Mouse (Mus musculus): ENCODE measurements around the gene 6330403K07Rik.

The 6330403K07Rik gene

DNA sequence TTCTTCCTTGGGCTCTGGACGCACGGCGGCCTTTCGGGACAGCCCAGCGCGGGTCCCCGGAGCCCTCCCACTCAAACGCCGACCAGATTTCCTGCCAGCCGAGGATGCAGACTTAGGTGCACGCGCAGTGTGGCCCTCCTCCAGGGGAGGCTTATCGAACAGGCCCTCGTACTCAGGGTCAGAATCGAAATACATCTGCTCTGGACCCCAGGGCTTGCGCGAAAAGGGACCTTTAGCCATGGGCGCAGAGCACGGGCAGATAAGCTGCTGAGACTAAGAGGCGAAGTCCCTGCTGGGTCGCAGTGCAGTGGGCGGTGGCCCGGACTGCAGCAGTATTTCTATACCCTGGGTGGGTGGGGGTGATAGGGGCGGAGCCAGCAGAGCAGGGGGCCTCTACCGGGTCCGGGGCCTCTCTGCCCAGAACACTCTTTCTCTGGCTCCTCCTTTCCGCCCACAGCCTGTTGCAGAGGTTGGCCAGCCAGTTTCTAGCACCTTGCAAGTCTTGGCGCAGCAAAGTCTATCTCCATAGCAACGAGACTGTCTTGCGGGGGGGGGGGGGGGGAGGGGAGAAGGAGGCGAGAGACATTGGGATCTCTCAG lies at the start of gene 6330403K07Rik:
TSS of gene 6330403K07Rik (minus strand) at position 351 of the 599 bp plus-strand sequence.
- peak; percentile 77 for DNase-seq (ENCODE audit: low read depth, low spot score)

DNA sequence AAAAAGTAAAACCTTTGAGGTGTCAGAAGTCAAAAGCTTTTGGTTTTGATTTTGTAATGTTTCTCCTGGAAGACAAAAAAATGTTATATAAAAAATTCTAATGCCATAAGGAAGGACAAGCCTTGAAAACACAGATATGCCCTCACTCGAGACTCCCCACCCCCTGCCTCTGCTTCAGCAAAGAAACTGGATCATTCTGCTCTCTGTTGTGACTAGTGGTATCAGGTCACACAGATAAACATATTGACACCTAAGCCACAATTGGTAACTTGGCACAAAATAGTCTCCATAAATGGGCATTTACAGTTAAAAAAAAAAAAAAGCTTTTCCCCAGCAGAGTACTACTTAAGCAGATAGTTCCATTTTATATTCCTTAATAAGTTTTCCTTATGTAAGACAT lies 43.0 kb upstream of the 6330403K07Rik start:
- DNase-seq (ENCODE audit: low read depth, low spot score), result no peak

DNA sequence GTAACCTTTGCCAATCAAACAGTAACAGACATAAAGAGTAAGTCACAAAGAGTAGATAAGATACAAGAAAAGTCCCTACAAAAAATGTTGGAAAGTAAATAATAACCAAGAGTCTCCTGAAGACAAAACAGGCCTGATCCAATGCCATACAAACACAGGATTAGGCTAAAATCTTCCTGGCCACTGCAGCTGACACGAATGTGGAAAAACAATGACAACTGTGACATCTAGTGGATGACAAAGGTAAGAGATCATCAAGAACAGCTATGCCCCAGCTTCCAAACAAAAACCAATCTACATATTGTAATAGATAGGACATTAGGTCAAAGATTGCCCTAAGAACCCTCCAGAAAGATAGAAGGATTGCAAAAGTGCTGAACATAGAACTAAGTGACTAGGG lies 19.2 kb upstream of the 6330403K07Rik start:
- DNase-seq (ENCODE audit: low read depth, low spot score), result peak; percentile 25

- no peak for DNase-seq (ENCODE audit: low read depth, low spot score)
These were observed 6.4 kb upstream of the 6330403K07Rik start for GRCm38 (mm10) chr11:71039526-71040298.

DNA sequence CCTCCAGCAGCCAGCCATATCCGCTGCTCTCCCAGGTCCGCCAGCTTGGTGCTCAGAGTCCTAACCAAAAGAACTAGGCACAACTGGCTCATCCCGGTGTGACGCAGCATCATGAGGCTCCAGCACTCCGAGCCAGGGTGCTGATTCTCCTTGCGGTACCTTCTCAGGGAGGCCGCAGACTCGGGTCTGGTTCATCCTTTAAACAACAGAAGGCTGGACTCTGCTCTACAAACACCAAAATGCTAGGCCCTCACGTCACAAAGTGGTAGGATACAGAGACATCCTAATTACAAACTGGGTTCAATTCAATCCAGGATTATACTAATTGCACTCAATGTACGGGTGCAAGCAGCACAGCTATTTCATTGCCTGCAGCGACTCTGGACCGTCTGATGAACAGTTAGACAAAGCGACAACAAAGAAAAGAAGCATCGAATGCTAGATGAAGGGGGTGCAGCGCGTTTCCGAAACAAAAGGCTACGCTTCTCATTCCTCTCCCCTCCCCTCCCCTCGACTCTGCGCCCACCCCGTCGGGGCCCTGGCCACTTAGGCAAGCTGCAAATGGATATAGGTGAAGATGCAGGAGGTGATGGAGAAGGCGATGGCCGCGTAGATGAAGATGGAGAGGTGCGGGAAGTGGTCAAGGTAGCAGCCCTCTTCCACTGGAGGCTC lies 686 bp downstream of the 6330403K07Rik start:
- DNase-seq (ENCODE audit: low read depth, low spot score), result peak; percentile 24

DNA sequence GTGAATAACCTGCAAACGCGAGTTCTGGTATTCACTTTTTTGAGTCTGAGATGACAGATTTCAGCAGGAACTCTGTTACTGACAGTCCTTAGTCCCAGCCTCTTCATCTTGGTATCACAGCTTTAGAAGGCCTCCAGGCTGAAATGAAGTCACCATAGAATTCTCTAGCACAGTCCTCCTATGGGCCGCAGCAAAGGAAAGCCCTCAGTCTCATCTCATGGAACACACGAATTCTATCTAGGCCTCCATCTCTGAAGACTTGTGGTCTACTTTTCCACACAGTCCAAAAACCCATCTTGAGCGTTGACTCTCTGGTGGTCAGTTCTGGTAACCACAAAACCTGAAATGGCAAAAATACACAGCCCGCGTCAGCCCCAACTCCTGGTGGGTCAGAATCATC lies 1.2 kb downstream of the 6330403K07Rik start:
- DNase-seq (ENCODE audit: low read depth, low spot score), result no peak

DNA sequence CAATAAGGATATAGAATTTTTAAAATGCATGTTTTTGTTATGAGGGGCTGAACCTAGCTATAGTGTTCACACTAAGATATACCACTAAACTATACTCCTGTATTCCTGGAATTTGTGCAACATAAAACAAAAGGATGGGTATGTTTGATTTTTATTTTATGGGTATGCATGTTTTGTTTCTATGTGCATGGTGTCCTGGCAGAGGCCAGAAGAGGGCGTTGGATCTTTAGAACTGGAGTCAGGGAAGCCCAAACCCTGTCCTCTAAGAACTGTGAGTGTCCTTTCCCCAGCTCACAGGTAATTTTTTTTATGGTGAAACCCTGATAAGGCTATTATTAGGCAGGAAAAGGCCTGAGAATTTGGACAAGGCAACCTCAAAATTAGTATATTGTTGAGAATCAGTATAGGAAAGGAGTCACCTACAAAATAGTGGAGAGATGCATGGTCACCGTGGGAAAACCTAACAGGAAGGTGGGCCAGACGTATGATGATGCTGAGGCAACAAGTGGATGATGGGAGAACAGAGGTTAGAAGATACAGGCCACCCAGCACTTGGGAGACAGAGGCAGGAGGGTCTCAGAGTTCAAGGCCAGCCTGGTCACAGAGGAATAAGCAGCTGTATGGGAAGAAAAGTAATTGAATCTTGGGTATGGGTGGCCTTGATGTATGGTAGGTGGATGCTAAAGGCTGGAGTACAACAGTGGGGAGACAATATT lies 3.8 kb downstream of the 6330403K07Rik start:
- no peak for DNase-seq (ENCODE audit: low read depth, low spot score)

GRCm38 (mm10) chr11:71028280-71028679 lies 5.0 kb downstream of the 6330403K07Rik start:
- no peak for DNase-seq (ENCODE audit: low read depth, low spot score)

DNA sequence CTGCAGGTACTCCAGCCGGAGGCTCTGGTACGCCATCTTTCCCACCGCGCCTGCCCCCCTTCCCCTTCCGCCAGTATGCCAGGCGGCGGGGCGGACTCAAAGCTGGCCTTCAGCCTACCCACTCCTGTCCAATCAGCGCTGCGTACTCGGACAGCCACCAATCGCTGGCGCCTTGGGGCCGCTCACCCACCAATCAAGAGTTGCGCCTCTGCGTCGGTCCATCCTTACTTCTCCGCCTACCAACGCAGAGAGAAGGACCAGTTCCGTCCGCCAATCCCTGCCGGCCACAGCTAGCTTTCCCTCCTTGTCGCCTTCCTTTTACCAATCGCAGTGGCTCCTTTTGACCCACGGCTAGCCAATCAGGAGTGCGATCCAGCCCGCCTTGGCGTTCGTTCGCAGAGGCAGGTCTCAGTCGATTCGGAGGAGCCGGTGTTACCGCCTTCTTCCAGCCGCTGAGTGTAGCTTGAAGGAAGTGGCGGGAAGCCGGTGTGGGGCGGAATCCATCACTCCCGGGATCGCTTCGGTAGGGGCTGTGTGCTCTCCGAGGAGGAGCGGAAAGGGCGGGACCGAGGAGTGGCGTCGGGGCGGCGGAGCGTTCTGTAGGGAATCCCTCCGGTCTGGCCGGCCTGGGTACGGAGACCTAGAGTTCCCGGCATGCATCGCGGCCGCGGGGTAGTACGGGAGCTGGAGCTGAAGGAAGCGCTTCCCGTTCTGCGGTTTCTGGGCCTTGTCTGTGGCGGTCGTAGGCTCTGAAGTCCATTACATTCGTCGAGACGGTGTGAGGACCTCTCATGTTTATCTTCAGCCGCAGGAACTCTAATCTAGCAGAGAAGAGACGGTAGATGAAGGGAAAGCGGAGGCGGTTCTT lies 13.9 kb downstream of the 6330403K07Rik start, which contains the start of the genes Mis12 and Derl2:
TSS of gene Mis12 (plus strand) at position 411 of the 868 bp plus-strand sequence.
TSS of gene Derl2 (minus strand) at position 641 of the 868 bp plus-strand sequence.
- peak; percentile 100 for DNase-seq (ENCODE audit: low read depth, low spot score)

GRCm38 (mm10) chr11:71018416-71019200 lies 14.7 kb downstream of the 6330403K07Rik start:
- DNase-seq (ENCODE audit: low read depth, low spot score), result no peak

GRCm38 (mm10) chr11:71017051-71017450 lies 16.3 kb downstream of the 6330403K07Rik start:
- no peak for DNase-seq (ENCODE audit: low read depth, low spot score)

GRCm38 (mm10) chr11:71012743-71013142 lies 20.6 kb downstream of the 6330403K07Rik start:
- peak; percentile 46 for DNase-seq (ENCODE audit: low read depth, low spot score)

GRCm38 (mm10) chr11:71008321-71008720 lies 25.0 kb downstream of the 6330403K07Rik start:
- no peak for DNase-seq (ENCODE audit: low read depth, low spot score)

GRCm38 (mm10) chr11:71007831-71008230 lies 25.5 kb downstream of the 6330403K07Rik start:
- DNase-seq (ENCODE audit: low read depth, low spot score), result no peak

DNA sequence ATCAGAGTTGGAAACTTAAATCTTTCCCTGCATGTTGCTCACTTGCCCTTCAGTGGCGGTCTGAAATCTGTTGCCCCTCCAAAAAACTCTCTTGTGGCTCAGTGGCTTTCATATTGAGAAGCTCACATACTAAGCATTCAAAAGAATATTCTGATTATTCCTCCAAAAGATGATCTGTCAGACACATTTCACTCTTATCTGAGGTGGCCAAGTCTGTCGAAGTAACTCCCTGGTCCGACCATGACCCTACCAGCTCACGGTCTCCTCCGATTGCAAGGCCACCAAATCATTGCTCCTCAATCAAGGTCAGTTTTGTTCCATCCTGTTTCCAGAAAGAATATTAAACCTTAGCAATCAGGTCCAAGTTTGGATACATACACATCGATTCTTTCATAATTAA lies 26.3 kb downstream of the 6330403K07Rik start:
- no peak for DNase-seq (ENCODE audit: low read depth, low spot score)

DNA sequence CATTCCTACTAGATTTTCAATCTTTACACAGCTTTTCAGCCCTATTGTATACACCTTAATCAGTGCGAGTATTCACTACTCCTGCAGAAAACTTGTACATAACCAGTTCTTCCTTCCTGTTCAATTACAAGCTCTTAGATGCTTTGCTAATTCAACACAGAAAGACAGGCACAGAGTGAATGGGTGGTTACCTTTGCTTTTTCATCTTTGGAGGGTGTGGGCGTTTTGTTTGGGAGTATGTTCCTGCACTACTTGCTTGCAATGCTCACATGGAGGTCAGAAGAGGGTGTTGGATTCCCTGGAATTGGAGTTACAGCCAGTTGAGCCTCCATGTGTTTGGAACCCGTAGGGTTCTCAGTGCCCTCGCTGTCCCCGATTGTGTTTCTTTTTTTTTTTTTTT lies 28.3 kb downstream of the 6330403K07Rik start:
- DNase-seq (ENCODE audit: low read depth, low spot score), result peak; percentile 31

DNA sequence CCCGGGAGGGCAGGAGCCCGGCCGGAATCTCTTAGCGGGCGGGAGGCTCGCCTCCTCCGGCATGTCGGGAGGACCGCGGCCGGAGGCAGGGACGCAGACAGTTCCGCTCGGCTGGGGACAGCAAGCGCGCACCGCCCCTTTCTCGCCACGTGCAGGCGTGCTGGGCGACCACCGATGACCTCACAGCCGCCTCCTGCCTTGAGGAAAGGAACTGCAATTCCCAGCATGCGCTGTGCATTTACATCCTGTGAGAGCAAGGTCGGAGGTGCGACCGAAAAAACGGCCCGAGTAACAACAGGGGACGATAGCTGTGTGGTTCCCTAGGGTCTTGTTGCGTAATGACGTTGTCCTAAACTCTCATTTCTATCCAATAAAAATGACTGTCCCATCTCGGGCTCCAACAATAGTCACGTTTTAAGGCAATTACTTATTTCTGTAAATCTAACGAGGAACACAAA lies 29.0 kb downstream of the 6330403K07Rik start, which contains the start of gene Dhx33:
TSS of gene Dhx33 (minus strand) at position 122 of the 458 bp plus-strand sequence.
- peak; percentile 99 for DNase-seq (ENCODE audit: low read depth, low spot score)

DNA sequence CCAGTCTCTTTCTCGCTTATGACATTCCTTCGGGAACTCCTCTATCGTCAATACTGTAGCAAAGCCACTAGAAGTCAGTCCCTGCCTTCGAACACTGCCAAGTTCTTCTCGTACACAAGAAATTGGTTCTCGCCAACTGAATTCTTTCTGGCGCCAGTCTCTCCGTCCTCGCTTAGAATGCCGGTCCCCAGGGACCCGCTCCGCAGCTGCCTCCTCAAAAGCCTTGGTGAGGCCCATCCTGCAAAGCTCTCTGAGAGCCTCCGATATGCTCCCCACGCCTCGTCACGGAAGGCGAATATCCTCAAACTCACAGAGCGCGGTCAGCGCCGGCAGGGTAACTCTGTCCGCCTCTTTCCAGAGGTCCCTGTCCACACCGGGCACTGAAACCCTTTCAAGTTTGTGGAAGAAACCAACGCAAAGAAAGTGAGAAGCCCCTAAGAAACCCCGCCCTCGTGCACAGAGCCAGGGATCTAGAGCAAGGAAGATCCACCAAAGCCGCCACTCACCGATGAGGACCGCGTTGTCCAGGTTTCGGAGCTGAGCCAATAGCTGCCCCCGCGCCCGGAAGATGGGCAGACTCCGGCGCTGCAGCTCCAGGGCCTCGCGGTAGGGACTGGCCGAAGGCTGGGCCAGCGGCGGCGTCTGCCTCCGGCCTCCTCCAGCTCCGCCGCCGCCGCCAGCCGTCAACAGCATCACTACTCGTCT lies 29.6 kb downstream of the 6330403K07Rik start:
- peak; percentile 72 for DNase-seq (ENCODE audit: low read depth, low spot score)

GRCm38 (mm10) chr11:71001167-71001566 lies 32.1 kb downstream of the 6330403K07Rik start:
- no peak for DNase-seq (ENCODE audit: low read depth, low spot score)

All from R1 (cell line).